Mouse (Mus musculus) embryonic facial prominence, embryonic 13.5 days (tissue): ENCODE measurements around the gene Jak3. TPM values are rescaled to one million over a fixed set of nuclear protein-coding genes. Genes with fewer than 3 reads are reported as not detected.

Experiments
- ATAC-seq: fragments of 200-750 bp; cut with Nextera tagmentation; 2 replicates; pipeline ENCODE4 v1.8.0; 2017; ENCODE audit warnings: low read depth; ENCODE audit not compliant: insufficient number of reproducible peaks, insufficient read depth, low FRiP score, low TSS enrichment
- H3K27ac ChIP-seq: fragments of 300-500 bp; sonication (generic); 2 replicates; pipeline ENCODE4 v1.5.1; 2015; ENCODE audit warnings: moderate library complexity, mild to moderate bottlenecking, inconsistent platforms
- H3K27me3 ChIP-seq: fragments of 300-500 bp; sonication (generic); 2 replicates; pipeline ENCODE4 v1.6.1; 2015; ENCODE audit warnings: mild to moderate bottlenecking, inconsistent platforms
- H3K36me3 ChIP-seq: fragments of 300-500 bp; sonication (generic); 2 replicates; pipeline ENCODE4 v1.6.1; 2015; ENCODE audit warnings: mild to moderate bottlenecking, inconsistent platforms
- H3K4me1 ChIP-seq: fragments of 300-500 bp; sonication (generic); 2 replicates; pipeline ENCODE4 v1.6.1; 2015; ENCODE audit warnings: inconsistent platforms
- H3K4me2 ChIP-seq: fragments of 300-500 bp; sonication (generic); 2 replicates; pipeline ENCODE4 v1.6.1; 2015; ENCODE audit warnings: moderate library complexity, mild to moderate bottlenecking, inconsistent platforms
- H3K4me3 ChIP-seq: fragments of 300-500 bp; sonication (generic); 2 replicates; pipeline ENCODE4 v1.5.1; 2015; ENCODE audit warnings: mild to moderate bottlenecking, inconsistent platforms
- H3K9ac ChIP-seq: fragments of 300-500 bp; sonication (generic); 2 replicates; pipeline ENCODE4 v1.6.1; 2015; ENCODE audit warnings: mild to moderate bottlenecking, inconsistent platforms
- H3K9me3 ChIP-seq: fragments of 300-500 bp; sonication (generic); 2 replicates; pipeline ENCODE4 v1.6.1; 2016; ENCODE audit warnings: inconsistent platforms
- WGBS: fragments of 180-500 bp; shearing (Covaris S2); methylation state at CpG from one replicate; pipeline ENCODE4 v1.1.7; 2015; ENCODE audit warnings: mixed read lengths; 5-methylcytosine and 5-hydroxymethylcytosine counted together
- polyA plus RNA-seq: library from polyadenylated mRNA; unstranded; fragments of >200 nt; fragmentation: Nextera tagmentation; extraction: Ambion mirVana; gene quantifications from 2 replicates; pipeline ENCODE4 v1.2.1, GENCODE M21; 2015

Gene Jak3
- polyA plus RNA-seq, 1 experiment from 2014 or later: 3.9 TPM

DNA sequence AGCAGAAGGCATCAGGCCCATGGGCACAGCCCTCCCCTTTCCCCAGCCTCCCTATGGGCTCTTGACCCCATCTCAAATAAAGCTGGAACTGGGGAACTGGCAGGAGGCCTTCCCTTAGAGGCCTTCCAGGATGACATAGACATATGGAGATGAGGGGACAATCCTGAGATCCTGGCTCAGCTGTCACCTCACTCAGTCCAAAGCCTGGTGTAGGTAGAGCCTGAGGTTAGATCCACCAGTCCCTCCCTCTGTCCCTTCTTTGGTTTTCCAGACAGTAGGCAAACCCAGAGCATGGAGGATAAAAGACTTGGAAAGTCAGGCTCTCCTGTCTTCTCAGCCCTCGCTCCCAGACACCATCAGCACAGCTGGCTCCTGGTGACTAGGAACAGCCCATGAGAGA lies 9.2 kb upstream of the Jak3 start:
- Histone ChIP-seq H3K4me2 (no peak overlapping the region), H3K9me3 (no peaks in the 10 kb centered on the region), H3K4me3 (no peak overlapping the region), H3K27me3 (peaks cover 83% of the 10 kb centered on the region), H3K9ac (no peak overlapping the region), H3K4me1 (peaks cover 31% of the 10 kb centered on the region), H3K27ac (no peak overlapping the region), H3K36me3 (no peaks in the 10 kb centered on the region)
- WGBS: 27% methylated on average over 1 of the region's 1 CpGs
- no peak for ATAC-seq

DNA sequence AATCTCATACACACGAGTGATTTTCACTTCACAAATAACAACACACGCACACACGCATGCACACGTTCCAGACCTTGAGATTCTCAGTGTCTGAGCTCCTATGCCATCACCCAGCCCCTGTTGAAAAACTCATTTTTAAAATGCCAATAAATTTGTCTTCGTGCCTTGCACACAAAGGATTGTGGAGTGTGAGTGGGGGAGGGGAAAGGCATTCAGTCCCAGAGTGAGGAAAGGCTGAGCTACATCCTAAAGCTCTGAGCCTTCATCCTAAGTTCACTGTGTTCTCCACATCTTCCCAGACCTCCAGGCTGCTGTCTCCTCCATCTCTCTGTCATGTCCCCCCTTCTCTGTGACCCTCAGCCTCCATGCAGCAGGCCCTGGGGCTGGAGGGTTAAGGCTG lies 8.8 kb upstream of the Jak3 start:
- Histone ChIP-seq H3K27me3 (peaks cover 79% of the 10 kb centered on the region), H3K27ac (no peak overlapping the region)
- 50% methylated on average over 5 of the region's 5 CpGs for WGBS

DNA sequence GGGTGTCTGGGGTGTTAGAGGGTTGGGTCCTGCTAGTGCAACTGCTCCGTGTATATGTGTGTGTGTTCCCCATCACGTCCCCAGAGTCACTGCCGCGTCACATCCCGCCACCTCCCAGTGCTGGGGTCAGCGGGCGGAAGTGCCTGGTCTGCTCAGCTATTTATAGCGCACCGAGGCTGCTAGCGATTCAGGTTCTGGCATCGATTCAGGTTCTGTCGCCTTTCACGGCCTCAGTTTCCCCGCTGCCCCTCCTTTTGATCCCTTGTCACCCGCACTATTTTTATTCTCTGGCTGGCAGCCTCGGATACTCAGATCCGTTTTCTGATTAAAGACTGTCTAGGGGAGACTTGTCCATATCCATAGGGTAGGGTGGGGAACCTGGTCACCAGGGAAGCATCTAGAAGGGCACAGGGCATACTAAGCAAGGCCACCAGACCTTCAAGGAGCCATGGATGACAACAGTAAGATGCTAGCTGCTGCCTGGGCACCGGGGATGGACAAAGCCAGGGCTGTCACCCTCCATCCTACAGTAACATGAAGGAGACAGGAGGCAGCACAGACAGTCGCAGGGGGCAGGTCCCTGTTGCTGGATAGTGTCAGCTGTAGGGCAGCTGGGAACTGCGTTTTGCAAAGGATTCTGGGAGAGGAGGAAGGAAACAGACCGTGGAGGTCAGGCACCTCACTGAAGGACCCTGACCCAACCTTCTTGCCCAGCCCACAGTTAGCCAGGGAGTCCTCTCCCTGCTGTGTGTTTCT lies 7.7 kb upstream of the Jak3 start:
- WGBS: 4% methylated on average over 21 of the region's 21 CpGs
- Histone ChIP-seq H3K9ac (0 out of 2 replicates have a peak overlapping the region, but pooled peaks have one; percentile 36), H3K4me3 (no peak overlapping the region; the same call in 1 of the 2 replicates), H3K9me3 (no peaks in the 10 kb centered on the region), H3K36me3 (no peaks in the 10 kb centered on the region), H3K4me2 (peak overlapping the region; percentile 32; the same call in 1 of the 2 replicates), H3K27ac (no peak overlapping the region), H3K27me3 (peaks cover 68% of the 10 kb centered on the region), H3K4me1 (peaks cover 31% of the 10 kb centered on the region)
- no peak for ATAC-seq

More for the DNA sequence above, 8.8 kb upstream of the Jak3 start:
- ATAC-seq: no peak
- Histone ChIP-seq H3K36me3 (no peaks in the 10 kb centered on the region), H3K4me3 (no peak overlapping the region), H3K9ac (no peak overlapping the region; the same call in 1 of the 2 replicates), H3K4me2 (no peak overlapping the region), H3K9me3 (no peaks in the 10 kb centered on the region), H3K4me1 (peaks cover 31% of the 10 kb centered on the region)

DNA sequence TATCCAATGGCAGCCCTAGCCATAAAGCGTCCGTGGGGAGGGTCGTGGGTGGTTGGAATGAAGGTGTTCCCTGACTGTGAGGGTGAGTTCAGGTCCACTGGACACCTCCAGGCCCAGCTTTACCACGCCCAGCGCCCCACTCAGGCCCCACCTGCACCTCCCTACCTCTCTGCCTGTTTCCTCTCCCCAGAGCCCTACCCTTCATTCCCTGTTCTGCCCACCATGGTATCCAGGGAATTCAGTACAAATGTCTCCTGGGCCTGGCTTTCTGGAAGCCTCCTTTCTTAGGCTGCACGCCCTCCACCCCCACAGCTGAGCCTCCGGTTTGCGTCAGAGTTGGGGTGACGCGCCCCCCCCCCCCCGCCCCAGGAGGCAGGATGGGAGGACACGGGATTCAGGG lies 5.9 kb upstream of the Jak3 start:
- Histone ChIP-seq H3K4me3 (peak overlapping the region; percentile 55), H3K9ac (0 out of 2 replicates have a peak overlapping the region, but pooled peaks have one; percentile 36), H3K27ac (no peak overlapping the region), H3K9me3 (no peaks in the 10 kb centered on the region), H3K4me1 (peaks cover 29% of the 10 kb centered on the region), H3K4me2 (peak overlapping the region; percentile 98), H3K36me3 (no peaks in the 10 kb centered on the region), H3K27me3 (peaks cover 55% of the 10 kb centered on the region)
- 10% methylated on average over 11 of the region's 12 CpGs for WGBS
- no peak for ATAC-seq

DNA sequence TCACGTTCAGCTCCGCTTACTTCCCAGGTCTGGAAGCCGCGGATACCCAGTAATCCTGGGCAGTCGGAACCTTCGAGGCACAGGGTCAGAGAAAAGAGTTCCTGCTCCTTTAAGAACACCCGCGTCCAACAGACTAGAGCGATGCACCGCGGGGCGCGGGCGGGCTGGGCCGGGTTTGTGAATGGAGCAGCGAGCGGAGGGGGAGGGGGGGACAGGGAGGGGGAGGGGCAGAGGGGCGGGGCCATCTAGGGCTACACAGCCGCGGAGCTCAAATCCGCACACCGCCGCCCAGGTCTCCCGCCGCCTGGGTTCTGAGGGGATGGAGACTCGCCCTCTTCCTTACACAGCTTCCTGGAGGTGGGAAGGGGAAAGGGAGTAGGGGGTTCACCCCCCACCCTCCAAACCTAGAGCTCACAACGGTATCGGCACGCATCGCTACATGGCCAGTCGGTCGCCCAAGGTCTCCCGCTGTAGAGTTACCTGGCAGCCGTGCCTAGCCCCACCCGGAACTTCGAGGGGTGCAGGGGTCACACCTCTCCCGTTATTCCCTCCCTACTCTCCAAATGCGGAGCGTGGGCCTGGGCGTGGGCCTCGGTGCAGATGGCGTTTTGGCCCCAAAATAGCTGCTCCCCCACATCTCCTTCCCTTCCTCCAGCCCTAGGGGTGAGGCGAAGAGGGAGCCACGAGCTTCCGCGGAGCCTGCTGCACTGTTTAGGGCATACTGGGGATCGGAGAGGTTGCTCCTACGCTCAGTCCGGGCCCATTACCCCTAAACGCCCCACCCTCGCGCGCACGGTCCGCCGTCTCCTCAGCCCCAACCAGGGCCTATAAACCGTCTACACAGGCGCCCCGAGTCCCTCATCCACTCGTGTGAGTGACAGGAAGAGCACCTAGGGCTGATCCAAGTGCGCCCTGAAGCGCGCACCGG lies 5.2 kb upstream of the Jak3 start:
- ATAC-seq: peak; percentile 40; the same call in 1 of the 2 replicates
- peak overlapping the region; percentile 55 for H3K4me3 ChIP-seq
- no peaks in the 10 kb centered on the region for H3K36me3 ChIP-seq
- peak overlapping the region; percentile 98 for H3K4me2 ChIP-seq
- peaks cover 30% of the 10 kb centered on the region for H3K4me1 ChIP-seq
- H3K27ac ChIP-seq: no peak overlapping the region
- 0 out of 2 replicates have a peak overlapping the region, but pooled peaks have one; percentile 64 for H3K9ac ChIP-seq
- peaks cover 59% of the 10 kb centered on the region for H3K27me3 ChIP-seq
- WGBS: under 1% methylated on average over 59 of the region's 64 CpGs
- H3K9me3 ChIP-seq: no peaks in the 10 kb centered on the region

DNA sequence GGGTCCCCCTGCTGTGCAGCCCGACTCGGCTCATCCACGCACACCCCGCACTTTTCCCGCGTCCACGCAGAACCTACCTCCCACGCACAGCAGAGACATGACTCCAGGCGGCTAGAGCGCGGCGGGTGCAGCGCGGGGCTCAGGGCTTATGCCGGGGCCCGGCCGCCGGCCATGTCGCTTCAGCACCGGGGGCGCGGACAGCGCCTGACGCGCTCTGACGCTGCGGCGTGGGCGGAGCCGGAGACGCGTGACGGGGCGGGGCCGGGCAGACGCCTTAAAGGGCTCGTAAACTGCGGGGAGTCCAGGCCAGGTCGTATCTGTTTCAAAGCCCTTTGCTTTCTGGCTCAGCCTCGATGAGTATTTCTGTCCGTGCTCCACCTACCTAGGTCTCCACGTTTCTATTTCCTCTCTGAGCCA lies 4.5 kb upstream of the Jak3 start, which contains the start of gene Unc13a:
Gene Unc13a, minus strand, starts transcription at position 209 of the 417 bp plus-strand sequence.
- Histone ChIP-seq H3K4me1 (peaks cover 28% of the 10 kb centered on the region), H3K9me3 (no peaks in the 10 kb centered on the region), H3K4me2 (peak within 1 kb of the TSS; percentile 98), H3K27me3 (peaks cover 57% of the 10 kb centered on the region), H3K27ac (no peak within 1 kb of the TSS), H3K9ac (peak within 1 kb of the TSS; percentile 64), H3K36me3 (no peaks in the 10 kb centered on the region), H3K4me3 (peak within 1 kb of the TSS; percentile 55)
- under 1% methylated on average over 42 of the region's 42 CpGs for WGBS
- peak; percentile 52 for ATAC-seq

DNA sequence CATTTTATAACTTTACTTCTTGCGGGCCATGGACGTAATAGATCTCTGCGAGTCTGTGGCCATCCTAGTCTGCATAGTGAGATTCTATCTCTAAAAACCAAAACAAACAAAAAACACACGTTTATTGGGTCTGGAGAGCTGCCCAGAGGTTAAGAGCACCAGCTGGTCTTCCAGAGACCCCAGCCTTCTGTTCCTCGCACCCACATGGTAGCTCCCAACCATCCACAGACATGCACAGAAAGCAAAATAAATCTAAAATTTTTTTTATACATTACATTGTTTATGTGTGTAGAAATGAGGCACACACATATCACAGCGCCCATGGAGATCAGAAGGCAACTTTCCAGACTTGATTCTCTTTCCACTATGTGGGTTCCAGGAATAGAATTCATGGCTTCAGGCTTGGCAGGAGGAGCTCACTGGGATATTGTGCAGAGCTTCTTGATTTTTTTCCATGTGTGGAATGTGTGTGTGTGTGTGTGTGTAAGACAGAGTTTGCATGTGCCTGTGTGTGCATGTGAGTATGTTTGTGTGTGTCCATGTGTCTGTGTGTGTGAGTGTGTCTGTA lies 3.8 kb upstream of the Jak3 start:
- Histone ChIP-seq H3K9me3 (no peaks in the 10 kb centered on the region), H3K4me1 (peaks cover 32% of the 10 kb centered on the region), H3K4me2 (peak overlapping the region; percentile 98), H3K9ac (peak overlapping the region; percentile 64), H3K36me3 (no peaks in the 10 kb centered on the region), H3K27me3 (peaks cover 56% of the 10 kb centered on the region), H3K4me3 (peak overlapping the region; percentile 55), H3K27ac (no peak overlapping the region)
- no peak for ATAC-seq
- 53% methylated on average over 6 of the region's 6 CpGs for WGBS

DNA sequence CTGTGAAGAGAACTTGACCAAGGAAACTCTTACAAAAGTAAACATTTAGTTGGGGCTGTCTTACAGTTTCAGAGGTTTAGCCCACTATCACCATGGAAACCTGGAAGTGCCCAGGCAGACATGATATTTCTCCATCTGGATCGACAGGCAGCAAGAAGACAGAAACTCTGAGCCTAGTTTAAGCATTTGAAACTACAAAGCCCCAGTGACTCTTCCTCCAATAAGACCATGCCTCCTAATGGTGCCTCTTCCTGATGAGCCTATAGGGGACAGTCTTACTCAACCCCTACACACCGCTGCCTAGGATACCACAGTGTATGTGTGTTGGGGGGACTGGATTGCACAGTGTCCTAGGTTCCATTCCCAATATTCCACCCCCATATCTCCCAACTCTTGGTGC lies 2.0 kb upstream of the Jak3 start:
- ATAC-seq: no peak
- no peak overlapping the region for H3K9ac ChIP-seq
- no peak overlapping the region for H3K4me3 ChIP-seq
- H3K27me3 ChIP-seq: peaks cover 56% of the 10 kb centered on the region
- H3K4me1 ChIP-seq: peaks cover 25% of the 10 kb centered on the region
- no peaks in the 10 kb centered on the region for H3K9me3 ChIP-seq
- 71% methylated on average over 2 of the region's 2 CpGs for WGBS
- no peak overlapping the region for H3K27ac ChIP-seq
- no peak overlapping the region for H3K4me2 ChIP-seq
- no peaks in the 10 kb centered on the region for H3K36me3 ChIP-seq

DNA sequence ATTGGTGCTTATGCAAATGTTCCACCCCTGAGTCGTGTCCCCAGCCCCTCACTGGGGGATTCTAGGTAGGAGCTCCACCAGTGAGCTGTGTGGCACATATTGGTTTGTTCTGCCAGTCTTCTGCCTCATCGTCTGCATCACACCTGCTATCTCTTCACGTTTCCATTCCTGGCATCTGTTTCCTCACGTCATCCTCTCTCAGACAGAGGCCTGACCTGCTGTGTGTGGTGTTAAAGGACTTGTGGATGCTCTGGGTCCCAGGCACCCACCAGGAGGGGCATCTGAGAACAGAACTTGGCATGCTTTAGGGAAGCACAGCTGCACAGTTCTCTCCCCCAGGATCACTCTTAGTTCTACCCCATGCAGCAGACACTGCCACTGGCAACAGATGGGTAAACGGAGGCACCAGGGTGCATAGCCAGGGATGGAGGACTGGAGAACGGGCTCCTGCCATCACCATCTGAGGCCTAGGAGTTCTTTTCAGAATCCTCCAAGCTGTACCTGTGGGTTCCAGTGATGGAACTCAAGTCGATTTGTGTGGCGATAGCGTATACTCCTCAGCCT lies 558 bp upstream of the Jak3 start:
- Histone ChIP-seq H3K9me3 (no peaks in the 10 kb centered on the region), H3K9ac (peak overlapping the region; percentile 77; the same call in 1 of the 2 replicates), H3K27me3 (peaks cover 60% of the 10 kb centered on the region), H3K27ac (0 out of 2 replicates have a peak overlapping the region, but pooled peaks have one; percentile 53), H3K36me3 (no peaks in the 10 kb centered on the region), H3K4me2 (peak overlapping the region; percentile 88), H3K4me1 (peaks cover 29% of the 10 kb centered on the region), H3K4me3 (peak overlapping the region; percentile 68)
- no peak for ATAC-seq
- 24% methylated on average over 9 of the region's 9 CpGs for WGBS

DNA sequence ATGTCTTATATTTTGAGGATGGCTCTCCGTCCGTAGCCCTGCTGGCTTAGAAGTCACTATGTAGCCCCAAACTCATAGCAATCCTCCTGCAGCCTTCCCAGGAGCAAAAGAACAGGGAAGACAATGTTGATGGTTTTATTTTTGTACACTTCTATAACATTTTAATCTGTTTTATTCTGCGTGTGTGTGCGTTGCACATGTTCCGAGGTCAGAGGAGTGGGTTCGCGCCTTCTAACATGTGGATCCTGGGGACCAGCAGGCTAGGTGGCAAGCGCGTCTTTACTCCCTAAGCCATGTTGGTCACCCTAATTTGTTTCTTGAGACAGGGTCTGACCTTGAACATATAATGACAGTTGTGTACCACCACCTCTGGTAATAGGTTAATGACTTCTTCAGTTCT lies 707 bp downstream of the Jak3 start:
- no peaks in the 10 kb centered on the region for H3K36me3 ChIP-seq
- H3K27ac ChIP-seq: no peak overlapping the region
- H3K9ac ChIP-seq: peak overlapping the region; percentile 77; the same call in 1 of the 2 replicates
- 52% methylated on average over 9 of the region's 9 CpGs for WGBS
- no peak for ATAC-seq
- peaks cover 65% of the 10 kb centered on the region for H3K27me3 ChIP-seq
- H3K4me2 ChIP-seq: peak overlapping the region; percentile 88
- peak overlapping the region; percentile 68 for H3K4me3 ChIP-seq
- no peaks in the 10 kb centered on the region for H3K9me3 ChIP-seq
- H3K4me1 ChIP-seq: peaks cover 29% of the 10 kb centered on the region

DNA sequence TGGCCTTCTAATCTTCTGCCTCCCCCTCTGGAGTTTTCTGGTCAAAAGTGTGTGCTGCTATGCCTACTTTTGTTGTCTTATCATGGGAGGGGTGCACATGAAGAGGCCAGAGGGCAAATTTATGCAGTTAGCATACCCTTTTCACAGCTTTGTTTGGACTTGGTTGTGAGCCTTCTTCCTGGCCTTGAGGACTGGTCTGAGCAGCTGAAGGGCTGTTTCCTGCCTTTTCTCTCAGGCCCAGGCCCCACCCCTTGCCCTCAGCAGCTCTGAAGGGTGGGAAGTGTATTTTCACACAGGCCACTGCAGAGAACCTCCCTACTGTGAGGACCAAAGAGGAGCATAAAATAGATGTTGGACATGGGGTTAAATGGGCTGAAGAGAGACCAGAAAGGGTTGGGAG lies 1.5 kb downstream of the Jak3 start:
- Histone ChIP-seq H3K4me2 (no peak overlapping the region), H3K27me3 (peaks cover 72% of the 10 kb centered on the region), H3K4me3 (no peak overlapping the region), H3K4me1 (peaks cover 29% of the 10 kb centered on the region), H3K27ac (no peak overlapping the region), H3K9me3 (no peaks in the 10 kb centered on the region), H3K36me3 (no peaks in the 10 kb centered on the region), H3K9ac (no peak overlapping the region)
- no peak for ATAC-seq
